Mouse (Mus musculus): ENCODE data around the gene Pot1a. TPM values are rescaled to one million over a fixed set of nuclear protein-coding genes. Genes with fewer than 3 reads are reported as not detected.

Pot1a gene
- total and polyA plus RNA-seq, 3 experiments, result 29.0 to 74.3 (median 38.7) TPM

DNA sequence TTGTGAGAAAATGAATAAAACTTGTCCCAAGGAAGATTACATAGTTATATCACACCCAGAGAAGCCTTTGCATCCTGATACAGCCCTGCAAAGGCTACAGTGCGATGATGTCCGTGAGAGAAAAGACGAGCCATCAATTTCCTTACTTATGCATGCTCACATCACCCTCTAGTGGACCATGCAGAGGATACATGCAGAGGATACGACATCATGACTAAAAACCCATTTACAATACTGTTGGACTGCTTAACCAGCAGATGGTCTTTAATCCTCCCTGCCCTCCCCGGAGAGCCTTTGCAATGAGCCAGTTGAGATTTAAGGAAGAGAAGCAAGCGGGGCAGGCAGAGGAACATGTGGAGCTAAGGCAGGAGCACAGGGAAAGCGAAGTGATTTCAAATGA, 42.0 kb downstream of the Pot1a start:
- Histone ChIP-seq H3K4me1 (ENCODE audit: control insufficient read depth in 1 of 2, insufficient read depth in 2 of 2) (peaks cover 0 to 12% of the 10 kb centered on the region in 2 experiments; a peak in 2 of 4 replicates), H3K36me3 (replicated peaks in 1 of 2; ENCODE audit: control insufficient read depth in 1 of 2, insufficient read depth in 1 of 2, low read length in 1 of 2) (peaks cover 53 to 86% of the 10 kb centered on the region in 2 experiments), H3K79me2 (replicated peaks; ENCODE audit: control insufficient read depth, extremely low read depth, insufficient read depth, poor library complexity, severe bottlenecking) (no peaks in the 10 kb centered on the region), H3K27ac (ENCODE audit: insufficient read depth, low read depth) (no peak overlapping the region), H3K27me3 (replicated peaks) (no peaks in the 10 kb centered on the region), H3K4me3 (replicated peaks in 1 of 3; ENCODE audit: low read depth in 2 of 3, low read length in 2 of 3, poor library complexity in 1 of 3) (no peak overlapping the region), H3K4me2 (ENCODE audit: insufficient read depth, low read depth, poor library complexity, severe bottlenecking) (no peak overlapping the region), H3K9ac (ENCODE audit: insufficient read depth, low read depth) (no peak overlapping the region), H3K9me3 (replicated peaks; ENCODE audit: low read length) (no peaks in the 10 kb centered on the region)
- no peak for TF ChIP-seq ZNF384 (IDR thresholded peaks at IDR 0.05; ENCODE audit: low read depth, low read length)
- TF ChIP-seq RCOR1 (conservative IDR thresholded peaks at IDR 0.05; ENCODE audit: low read depth, low read length), result no peak
- TF ChIP-seq CTCF (conservative IDR thresholded peaks at IDR 0.05 in 1 of 2, IDR thresholded peaks at IDR 0.05 in 1 of 2; ENCODE audit: low read depth in 2 of 2, low read length in 2 of 2), result peak; percentile 31 to 65; a peak in 3 of 4 replicates
- peak; percentile 56 for TF ChIP-seq RAD21 (IDR thresholded peaks at IDR 0.05; ENCODE audit: low read depth, low read length)
- no peak for TF ChIP-seq POLR2A (IDR thresholded peaks at IDR 0.05; ENCODE audit: low read depth, low read length)
- no peak for TF ChIP-seq MAZ (IDR thresholded peaks at IDR 0.05; ENCODE audit: low read depth, low read length)
- no peak for TF ChIP-seq IRF4 (IDR thresholded peaks at IDR 0.05; ENCODE audit: low read depth, low read length)
- TF ChIP-seq JUN (IDR thresholded peaks at IDR 0.05; ENCODE audit: insufficient read depth, low read depth, low read length), result no peak
- no peak for TF ChIP-seq SIN3A (IDR thresholded peaks at IDR 0.05; ENCODE audit: low read length)
- TF ChIP-seq SMC3 (IDR thresholded peaks at IDR 0.05; ENCODE audit: low read depth, low read length), result peak; percentile 31; the same call in 1 of the 2 replicates
- no peak for TF ChIP-seq E2F4 (IDR thresholded peaks at IDR 0.05; ENCODE audit: insufficient replicate concordance, low read depth, low read length)
- dilution Hi-C loops (cut with MboI; ENCODE audit: extremely low pct_ligation_motif_present, extremely low pct_unique_long_range_greater_than_20kb, low sequenced_read_pairs) (no loop called here), in situ Hi-C loops (cut with MboI; ENCODE audit: low pct_ligation_motif_present, low pct_unique_long_range_greater_than_20kb, low sequenced_read_pairs) (no loop called here)
- peak; percentile 39 for DNase-seq (ENCODE audit: extremely low read depth)

DNA sequence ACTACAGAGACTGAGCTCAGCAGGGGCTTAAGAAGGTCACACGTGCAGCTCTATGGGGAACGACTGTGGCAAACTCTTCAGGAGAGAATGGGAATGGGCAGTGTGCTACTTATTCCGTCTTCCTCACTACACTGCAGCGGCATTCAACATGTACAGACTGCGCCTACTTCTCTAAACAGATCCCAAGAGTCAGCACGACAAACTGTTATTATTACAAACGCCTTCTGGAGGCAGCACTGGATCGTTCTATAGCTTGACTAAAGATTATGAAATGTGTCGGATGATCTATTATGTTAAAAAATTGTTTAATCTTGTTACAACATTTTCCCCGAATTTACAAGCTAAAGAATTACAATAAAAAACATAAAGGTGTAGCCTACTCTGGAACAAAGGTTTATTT, 42.8 kb downstream of the Pot1a start:
- TF ChIP-seq CHD1 (IDR thresholded peaks at IDR 0.05; ENCODE audit: low read depth, low read length), result no peak
- dilution Hi-C loops (cut with MboI; ENCODE audit: extremely low pct_ligation_motif_present, extremely low pct_unique_long_range_greater_than_20kb, low sequenced_read_pairs), result no loop called here
- Histone ChIP-seq H3K4me2 (ENCODE audit: insufficient read depth, low read depth, poor library complexity, severe bottlenecking) (no peak overlapping the region), H3K4me3 (replicated peaks in 1 of 3; ENCODE audit: low read depth in 2 of 3, low read length in 2 of 3, poor library complexity in 1 of 3) (no peak overlapping the region), H3K27ac (ENCODE audit: insufficient read depth, low read depth) (no peak overlapping the region), H3K9ac (ENCODE audit: insufficient read depth, low read depth) (no peak overlapping the region), H3K36me3 (replicated peaks in 1 of 2; ENCODE audit: control insufficient read depth in 1 of 2, insufficient read depth in 1 of 2, low read length in 1 of 2) (peaks cover 56 to 86% of the 10 kb centered on the region in 2 experiments), H3K9me3 (replicated peaks; ENCODE audit: low read length) (no peaks in the 10 kb centered on the region), H3K79me2 (replicated peaks; ENCODE audit: control insufficient read depth, extremely low read depth, insufficient read depth, poor library complexity, severe bottlenecking) (no peaks in the 10 kb centered on the region), H3K27me3 (replicated peaks) (no peaks in the 10 kb centered on the region), H3K4me1 (ENCODE audit: control insufficient read depth in 1 of 2, insufficient read depth in 2 of 2) (peaks cover 0 to 12% of the 10 kb centered on the region in 2 experiments; a peak in 2 of 4 replicates)
- no peak for DNase-seq (ENCODE audit: extremely low read depth)
- in situ Hi-C loops (cut with MboI; ENCODE audit: low pct_ligation_motif_present, low pct_unique_long_range_greater_than_20kb, low sequenced_read_pairs), result no loop called here

DNA sequence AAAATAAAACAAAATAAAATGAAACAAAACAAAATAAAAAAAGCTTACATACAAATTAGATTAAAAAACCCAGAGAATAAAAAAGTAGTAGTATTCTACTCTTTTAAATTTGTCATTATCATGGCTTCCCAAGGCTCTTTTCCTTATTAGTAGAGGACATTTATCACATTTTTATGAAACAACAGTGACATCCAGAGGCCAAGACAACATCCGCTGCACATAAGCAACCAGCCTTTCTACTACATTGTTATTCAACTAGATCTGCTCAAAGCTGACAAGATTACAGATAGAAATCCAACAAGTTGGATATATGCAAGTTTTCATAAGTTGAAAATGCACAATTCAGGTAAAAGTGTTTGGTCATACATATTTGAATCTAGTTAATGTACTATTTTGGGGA, 56.4 kb downstream of the Pot1a start:
- dilution Hi-C loops (cut with MboI; ENCODE audit: extremely low pct_ligation_motif_present, extremely low pct_unique_long_range_greater_than_20kb, low sequenced_read_pairs) (no loop called here), in situ Hi-C loops (cut with MboI; ENCODE audit: low pct_ligation_motif_present, low pct_unique_long_range_greater_than_20kb, low sequenced_read_pairs) (no loop called here)
- H3K27me3 ChIP-seq (replicated peaks), result no peaks in the 10 kb centered on the region
- no peak for DNase-seq (ENCODE audit: extremely low read depth)
- H3K36me3 ChIP-seq (replicated peaks in 1 of 2; ENCODE audit: control insufficient read depth in 1 of 2, insufficient read depth in 1 of 2, low read length in 1 of 2), result peaks cover 36 to 73% of the 10 kb centered on the region in 2 experiments
- no peak overlapping the region for H3K4me2 ChIP-seq (ENCODE audit: insufficient read depth, low read depth, poor library complexity, severe bottlenecking)
- H3K9ac ChIP-seq (ENCODE audit: insufficient read depth, low read depth), result no peak overlapping the region
- H3K9me3 ChIP-seq (replicated peaks; ENCODE audit: low read length), result no peaks in the 10 kb centered on the region
- H3K27ac ChIP-seq (ENCODE audit: insufficient read depth, low read depth), result no peak overlapping the region
- H3K4me1 ChIP-seq (ENCODE audit: control insufficient read depth in 1 of 2, insufficient read depth in 2 of 2), result no peaks in the 10 kb centered on the region
- TF ChIP-seq CTCF (conservative IDR thresholded peaks at IDR 0.05 in 1 of 2, IDR thresholded peaks at IDR 0.05 in 1 of 2; ENCODE audit: low read depth in 2 of 2, low read length in 2 of 2) (peak in 1 of 2 experiments; percentile 16; a peak in 1 of 4 replicates), ETS1 (conservative IDR thresholded peaks at IDR 0.05; ENCODE audit: low read depth, low read length) (no peak)
- no peak overlapping the region for H3K4me3 ChIP-seq (replicated peaks in 1 of 3; ENCODE audit: low read depth in 2 of 3, low read length in 2 of 3, poor library complexity in 1 of 3)
- H3K79me2 ChIP-seq (replicated peaks; ENCODE audit: control insufficient read depth, extremely low read depth, insufficient read depth, poor library complexity, severe bottlenecking), result no peaks in the 10 kb centered on the region
